Mouse (Mus musculus): ENCODE data around the gene Mrpl58. TPM values are rescaled to one million over a fixed set of nuclear protein-coding genes. Genes with fewer than 3 reads are reported as not detected.

Mrpl58 gene
- polyA plus RNA-seq, 1 experiment from 2014 or later, result 162 TPM

GRCm38 (mm10) chr11:115457405-115457804 lies 53.9 kb downstream of the Mrpl58 start:
- WGBS, result 23% methylated on average over 6 of the region's 6 CpGs
- Histone ChIP-seq H3K9ac (no peak overlapping the region), H3K4me1 (replicated peaks) (peaks cover 18% of the 10 kb centered on the region), H3K9me3 (replicated peaks) (0 out of 2 replicates have a peak, but pooled peaks cover 3% of the 10 kb centered on the region), H3K27me3 (replicated peaks) (peaks cover 4% of the 10 kb centered on the region; the same call in 1 of the 2 replicates), H3K4me2 (no peak overlapping the region), H3K36me3 (no peaks in the 10 kb centered on the region), H3K4me3 (no peak overlapping the region), H3K27ac (ENCODE audit: poor library complexity, severe bottlenecking) (no peak overlapping the region)
- no peak for ATAC-seq (ENCODE audit: insufficient number of reproducible peaks, low FRiP score)

- no peak overlapping the region for H3K4me3 ChIP-seq
- 22% methylated on average over 8 of the region's 8 CpGs for WGBS
- peaks cover 9% of the 10 kb centered on the region; the same call in 1 of the 2 replicates for H3K27me3 ChIP-seq (replicated peaks)
- no peak for ATAC-seq (ENCODE audit: insufficient number of reproducible peaks, low FRiP score)
- H3K4me1 ChIP-seq (replicated peaks), result peaks cover 18% of the 10 kb centered on the region
- H3K9me3 ChIP-seq (replicated peaks), result no peaks in the 10 kb centered on the region
- no peaks in the 10 kb centered on the region for H3K36me3 ChIP-seq
- H3K27ac ChIP-seq (ENCODE audit: poor library complexity, severe bottlenecking), result no peak overlapping the region
- no peak overlapping the region for H3K4me2 ChIP-seq
- H3K9ac ChIP-seq, result no peak overlapping the region
Observed at GRCm38 (mm10) chr11:115460976-115461375, 57.4 kb downstream of the Mrpl58 start.

GRCm38 (mm10) chr11:115461846-115462242 lies 58.3 kb downstream of the Mrpl58 start:
- peaks cover 9% of the 10 kb centered on the region; the same call in 1 of the 2 replicates for H3K27me3 ChIP-seq (replicated peaks)
- H3K4me3 ChIP-seq, result no peak overlapping the region
- no peak overlapping the region for H3K27ac ChIP-seq (ENCODE audit: poor library complexity, severe bottlenecking)
- 68% methylated on average over 5 of the region's 5 CpGs for WGBS
- no peak overlapping the region for H3K4me2 ChIP-seq
- no peak for ATAC-seq (ENCODE audit: insufficient number of reproducible peaks, low FRiP score)
- no peaks in the 10 kb centered on the region for H3K36me3 ChIP-seq
- peaks cover 21% of the 10 kb centered on the region for H3K4me1 ChIP-seq (replicated peaks)
- H3K9me3 ChIP-seq (replicated peaks), result no peaks in the 10 kb centered on the region
- no peak overlapping the region for H3K9ac ChIP-seq

Small RNA genes within 50 kb of the gene (microRNA-seq; reads per million reads assigned to microRNA genes)
- not detected for gene Mir3968

Other genes with a start within 250 kb of the Mrpl58 start
- gene Slc9a3r1, start 240.4 kb upstream of the Mrpl58 start, polyA plus RNA-seq (2016; fragmentation: Nextera tagmentation; extraction: Ambion mirVana), result 21.0 and 22.2 TPM in 2 replicates
- 8.4 TPM in 2 replicates for gene Tmem104, start 216.3 kb upstream of the Mrpl58 start, polyA plus RNA-seq (2016; fragmentation: Nextera tagmentation; extraction: Ambion mirVana)
- gene Nat9, start 215.9 kb upstream of the Mrpl58 start, polyA plus RNA-seq (2016; fragmentation: Nextera tagmentation; extraction: Ambion mirVana), result 13.1 and 13.3 TPM in 2 replicates
- gene Grin2c, start 136.5 kb upstream of the Mrpl58 start, polyA plus RNA-seq (2016; fragmentation: Nextera tagmentation; extraction: Ambion mirVana), result 0.15 and 0.21 TPM in 2 replicates
- 11.3 and 12.3 TPM in 2 replicates for gene Fdxr, start 126.7 kb upstream of the Mrpl58 start, polyA plus RNA-seq (2016; fragmentation: Nextera tagmentation; extraction: Ambion mirVana)
- 0.51 and 0.86 TPM in 2 replicates for gene Fads6, start 106.1 kb upstream of the Mrpl58 start, polyA plus RNA-seq (2016; fragmentation: Nextera tagmentation; extraction: Ambion mirVana)
- not detected in 2 replicates for gene Otop2, start 96.6 kb upstream of the Mrpl58 start, polyA plus RNA-seq (2016; fragmentation: Nextera tagmentation; extraction: Ambion mirVana)
- 0.06 and 0.08 TPM in 2 replicates for gene Ush1g, start 81.7 kb upstream of the Mrpl58 start, polyA plus RNA-seq (2016; fragmentation: Nextera tagmentation; extraction: Ambion mirVana)
- gene Otop3, start 69.0 kb upstream of the Mrpl58 start, polyA plus RNA-seq (2016; fragmentation: Nextera tagmentation; extraction: Ambion mirVana), result not detected in 2 replicates
- gene Hid1, start 36.0 kb upstream of the Mrpl58 start, polyA plus RNA-seq (2016; fragmentation: Nextera tagmentation; extraction: Ambion mirVana), result 6.0 and 7.4 TPM in 2 replicates
- 9.0 and 9.5 TPM in 2 replicates for gene Cdr2l, start 21.8 kb upstream of the Mrpl58 start, polyA plus RNA-seq (2016; fragmentation: Nextera tagmentation; extraction: Ambion mirVana)
- 1,576 and 1,627 TPM in 2 replicates for gene Atp5h, start 16.2 kb downstream of the Mrpl58 start, polyA plus RNA-seq (2016; fragmentation: Nextera tagmentation; extraction: Ambion mirVana)
- gene Kctd2, start 16.4 kb downstream of the Mrpl58 start, polyA plus RNA-seq (2016; fragmentation: Nextera tagmentation; extraction: Ambion mirVana), result 16.0 and 17.5 TPM in 2 replicates
- 0.19 and 0.35 TPM in 2 replicates for gene Trim80, start 36.8 kb downstream of the Mrpl58 start, polyA plus RNA-seq (2016; fragmentation: Nextera tagmentation; extraction: Ambion mirVana)
- 0.17 TPM in 1 of 2 replicates, not detected in the other for gene Slc16a5, start 58.7 kb downstream of the Mrpl58 start, polyA plus RNA-seq (2016; fragmentation: Nextera tagmentation; extraction: Ambion mirVana)
- gene Armc7, start 71.9 kb downstream of the Mrpl58 start, polyA plus RNA-seq (2016; fragmentation: Nextera tagmentation; extraction: Ambion mirVana), result 5.8 and 6.4 TPM in 2 replicates
- 56.2 and 58.2 TPM in 2 replicates for gene Nt5c, start 88.1 kb downstream of the Mrpl58 start, polyA plus RNA-seq (2016; fragmentation: Nextera tagmentation; extraction: Ambion mirVana)
- gene Jpt1, start 110.6 kb downstream of the Mrpl58 start, polyA plus RNA-seq (2016; fragmentation: Nextera tagmentation; extraction: Ambion mirVana), result 413 and 440 TPM in 2 replicates
- 673 and 675 TPM in 2 replicates for gene Sumo2, start 132.5 kb downstream of the Mrpl58 start, polyA plus RNA-seq (2016; fragmentation: Nextera tagmentation; extraction: Ambion mirVana)
- 117 and 132 TPM in 2 replicates for gene Nup85, start 160.7 kb downstream of the Mrpl58 start, polyA plus RNA-seq (2016; fragmentation: Nextera tagmentation; extraction: Ambion mirVana)
- 90.4 and 95.4 TPM in 2 replicates for gene Mrps7, start 200.2 kb downstream of the Mrpl58 start, polyA plus RNA-seq (2016; fragmentation: Nextera tagmentation; extraction: Ambion mirVana)
- 19.2 and 21.9 TPM in 2 replicates for gene Gga3, start 200.3 kb downstream of the Mrpl58 start, polyA plus RNA-seq (2016; fragmentation: Nextera tagmentation; extraction: Ambion mirVana)
- 20.9 and 22.0 TPM in 2 replicates for gene Mif4gd, start 209.2 kb downstream of the Mrpl58 start, polyA plus RNA-seq (2016; fragmentation: Nextera tagmentation; extraction: Ambion mirVana)
- gene Slc25a19, start 224.5 kb downstream of the Mrpl58 start, polyA plus RNA-seq (2016; fragmentation: Nextera tagmentation; extraction: Ambion mirVana), result 39.9 and 42.1 TPM in 2 replicates

All from heart, embryonic 12.5 days (tissue).